Mouse (Mus musculus): ENCODE results near the gene Olfr218. TPM values are rescaled to one million over a fixed set of nuclear protein-coding genes. Genes with fewer than 3 reads are reported as not detected.

Olfr218 gene
- not detected for polyA plus RNA-seq (2015; fragmentation: Illumina TruSeq; extraction: RNeasy Lipid Tissue Mini Kit (QIAGEN cat#74804); ENCODE audit: insufficient read depth, low read depth, low replicate concordance)

DNA sequence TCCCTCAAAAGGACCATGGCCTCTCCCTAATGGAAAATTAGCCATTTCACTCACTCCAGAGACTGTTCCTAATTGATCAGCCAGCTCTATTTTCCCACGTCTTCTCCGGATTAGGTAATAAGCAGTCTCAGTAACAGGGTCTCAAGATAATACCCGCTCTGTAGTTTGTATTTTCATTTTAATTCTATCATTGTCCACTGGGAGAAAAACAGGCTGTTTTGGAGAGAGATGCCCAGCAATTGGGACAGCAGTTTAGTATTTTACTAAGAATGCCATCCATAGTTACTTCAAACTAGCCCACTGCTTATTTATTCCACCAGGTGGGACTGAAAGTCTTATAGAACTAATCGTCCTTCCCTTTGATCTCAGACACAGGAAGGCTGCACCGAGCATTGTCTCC lies at the start of gene Olfr218:
Gene Olfr218 (plus strand): TSS at position 301 of the 400 bp plus-strand sequence.

DNA sequence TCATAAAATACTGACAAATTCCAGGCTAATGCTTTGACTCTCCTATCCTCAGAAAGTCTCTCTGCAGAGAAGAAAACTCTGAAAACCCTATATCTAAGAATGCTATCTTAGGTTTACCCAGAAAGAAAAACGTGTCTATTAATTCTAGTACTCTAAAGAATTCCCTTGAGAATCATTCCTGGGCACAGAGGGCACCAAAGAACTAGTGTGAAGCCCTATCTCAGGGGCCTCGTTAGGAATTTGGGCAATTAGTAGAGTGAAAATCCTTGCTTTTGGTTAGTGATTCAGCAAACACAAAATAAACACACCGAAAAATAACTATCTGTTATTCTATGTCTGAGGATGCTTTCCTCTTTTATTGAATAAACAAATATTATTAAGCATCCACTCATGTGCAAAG lies 7.1 kb upstream of the Olfr218 start, which contains the start of gene Olfr1406:
Gene Olfr1406 (minus strand): TSS at position 101 of the 400 bp plus-strand sequence.

DNA sequence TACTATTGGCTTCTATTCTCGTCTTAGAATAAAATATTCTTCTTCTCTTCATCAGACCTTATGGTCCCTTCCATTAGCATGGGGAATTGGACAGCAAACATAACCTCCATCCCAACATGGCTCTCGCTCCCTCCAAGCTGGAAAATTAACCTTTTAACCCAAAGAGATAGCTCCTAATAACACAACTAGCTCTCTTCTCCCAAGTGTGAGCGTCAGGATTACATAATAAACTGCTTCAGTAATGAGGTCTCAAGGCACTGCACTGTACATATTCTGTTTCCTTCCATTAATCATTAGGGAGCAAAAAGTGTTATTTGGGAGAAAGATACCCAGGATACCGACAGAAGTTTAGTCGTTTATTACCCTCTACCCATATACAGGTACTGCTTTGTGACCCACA lies 14.5 kb downstream of the Olfr218 start, which contains the start of gene Olfr1404:
Gene Olfr1404 (plus strand): TSS at position 301 of the 400 bp plus-strand sequence.

DNA sequence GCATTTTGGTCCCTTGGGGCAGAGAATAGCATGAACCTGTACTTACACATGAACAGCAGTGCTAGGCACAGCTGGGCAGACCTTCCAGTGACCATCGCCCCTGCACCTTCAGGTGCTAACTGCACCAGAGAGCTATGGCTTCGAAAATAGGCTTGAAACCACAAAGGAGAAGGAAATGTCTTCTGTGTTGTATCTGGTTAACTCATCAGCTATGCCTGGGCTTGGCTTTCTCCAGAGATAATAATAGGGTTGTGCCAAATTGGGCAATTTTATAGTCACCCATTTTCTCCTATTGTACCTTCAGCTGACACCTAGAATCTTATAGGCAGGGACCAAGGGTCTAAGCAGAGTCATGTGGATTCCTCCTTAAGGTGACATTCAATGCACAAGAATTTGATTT lies 29.5 kb downstream of the Olfr218 start, which contains the start of gene Fcer1a:
Gene Fcer1a (minus strand): TSS at position 134 of the 400 bp plus-strand sequence.

Other genes with a start within 250 kb of the Olfr218 start
- not detected for gene Olfr16, start 247.4 kb upstream of the Olfr218 start, polyA plus RNA-seq (2015; fragmentation: Illumina TruSeq; extraction: RNeasy Lipid Tissue Mini Kit (QIAGEN cat#74804); ENCODE audit: insufficient read depth, low read depth, low replicate concordance)
- gene Olfr1408, start 60.4 kb upstream of the Olfr218 start, polyA plus RNA-seq (2015; fragmentation: Illumina TruSeq; extraction: RNeasy Lipid Tissue Mini Kit (QIAGEN cat#74804); ENCODE audit: insufficient read depth, low read depth, low replicate concordance): not detected
- gene Olfr1406, start 7.2 kb upstream of the Olfr218 start, polyA plus RNA-seq (2015; fragmentation: Illumina TruSeq; extraction: RNeasy Lipid Tissue Mini Kit (QIAGEN cat#74804); ENCODE audit: insufficient read depth, low read depth, low replicate concordance): not detected
- not detected for gene Olfr1404, start 14.6 kb downstream of the Olfr218 start, polyA plus RNA-seq (2015; fragmentation: Illumina TruSeq; extraction: RNeasy Lipid Tissue Mini Kit (QIAGEN cat#74804); ENCODE audit: insufficient read depth, low read depth, low replicate concordance)
- not detected for gene Fcer1a, start 29.4 kb downstream of the Olfr218 start, polyA plus RNA-seq (2015; fragmentation: Illumina TruSeq; extraction: RNeasy Lipid Tissue Mini Kit (QIAGEN cat#74804); ENCODE audit: insufficient read depth, low read depth, low replicate concordance)
- gene Olfr418, start 68.2 kb downstream of the Olfr218 start, polyA plus RNA-seq (2015; fragmentation: Illumina TruSeq; extraction: RNeasy Lipid Tissue Mini Kit (QIAGEN cat#74804); ENCODE audit: insufficient read depth, low read depth, low replicate concordance): not detected
- not detected for gene Mptx2, start 80.0 kb downstream of the Olfr218 start, polyA plus RNA-seq (2015; fragmentation: Illumina TruSeq; extraction: RNeasy Lipid Tissue Mini Kit (QIAGEN cat#74804); ENCODE audit: insufficient read depth, low read depth, low replicate concordance)
- gene Ackr1, start 135.9 kb downstream of the Olfr218 start, polyA plus RNA-seq (2015; fragmentation: Illumina TruSeq; extraction: RNeasy Lipid Tissue Mini Kit (QIAGEN cat#74804); ENCODE audit: insufficient read depth, low read depth, low replicate concordance): 5.7 TPM
- not detected for gene Aim2, start 153.1 kb downstream of the Olfr218 start, polyA plus RNA-seq (2015; fragmentation: Illumina TruSeq; extraction: RNeasy Lipid Tissue Mini Kit (QIAGEN cat#74804); ENCODE audit: insufficient read depth, low read depth, low replicate concordance)
- gene Cadm3, start 169.9 kb downstream of the Olfr218 start, polyA plus RNA-seq (2015; fragmentation: Illumina TruSeq; extraction: RNeasy Lipid Tissue Mini Kit (QIAGEN cat#74804); ENCODE audit: insufficient read depth, low read depth, low replicate concordance): 6.4 TPM